Mouse (Mus musculus) lung, embryonic 15.5 days (tissue): ENCODE results near the gene Unc80. TPM values are rescaled to one million over a fixed set of nuclear protein-coding genes. Genes with fewer than 3 reads are reported as not detected.

Experiments
- polyA plus RNA-seq: library from polyadenylated mRNA; unstranded; fragments of >200 nt; fragmentation: Nextera tagmentation; extraction: Ambion mirVana; gene quantifications from 2 replicates; pipeline ENCODE4 v1.2.1, GENCODE M21; 2015

The Unc80 gene
- polyA plus RNA-seq, 1 experiment from 2014 or later, result 0.44 TPM

Other genes starting within 250 kb of the Unc80 start
- gene Rpe, start 232.5 kb downstream of the Unc80 start, polyA plus RNA-seq, result 55.7 and 56.6 TPM in 2 replicates